Mouse (Mus musculus): ENCODE data around the gene Slc18a3. TPM values are rescaled to one million over a fixed set of nuclear protein-coding genes. Genes with fewer than 3 reads are reported as not detected.

The Slc18a3 gene
- polyA plus RNA-seq, 1 experiment from 2014 or later, result 0.14 TPM

GRCm38 (mm10) chr14:32443446-32443845 lies 21.2 kb downstream of the Slc18a3 start:
- 30% methylated on average over 8 of the region's 8 CpGs for WGBS
- no peak overlapping the region for H3K9ac ChIP-seq
- ATAC-seq (ENCODE audit: insufficient number of reproducible peaks, low FRiP score, low TSS enrichment, low read depth), result no peak
- H3K9me3 ChIP-seq, result no peaks in the 10 kb centered on the region
- H3K4me1 ChIP-seq, result no peaks in the 10 kb centered on the region
- no peak overlapping the region for H3K27ac ChIP-seq
- no peaks in the 10 kb centered on the region for H3K27me3 ChIP-seq
- H3K4me3 ChIP-seq, result no peak overlapping the region
- no peak overlapping the region for H3K4me2 ChIP-seq
- H3K36me3 ChIP-seq, result no peaks in the 10 kb centered on the region

GRCm38 (mm10) chr14:32439744-32440143 lies 24.9 kb downstream of the Slc18a3 start:
- ATAC-seq (ENCODE audit: insufficient number of reproducible peaks, low FRiP score, low TSS enrichment, low read depth), result no peak
- Histone ChIP-seq H3K27ac (no peak overlapping the region), H3K36me3 (no peaks in the 10 kb centered on the region), H3K9me3 (no peaks in the 10 kb centered on the region), H3K27me3 (no peaks in the 10 kb centered on the region), H3K4me3 (no peak overlapping the region), H3K4me1 (no peaks in the 10 kb centered on the region), H3K9ac (no peak overlapping the region), H3K4me2 (no peak overlapping the region)
- WGBS, result 13% methylated on average over 3 of the region's 3 CpGs

GRCm38 (mm10) chr14:32439316-32439715 lies 25.3 kb downstream of the Slc18a3 start:
- Histone ChIP-seq H3K4me1 (no peaks in the 10 kb centered on the region), H3K9me3 (no peaks in the 10 kb centered on the region), H3K4me2 (no peak overlapping the region), H3K4me3 (no peak overlapping the region), H3K9ac (no peak overlapping the region), H3K27ac (no peak overlapping the region), H3K27me3 (no peaks in the 10 kb centered on the region), H3K36me3 (no peaks in the 10 kb centered on the region)
- no peak for ATAC-seq (ENCODE audit: insufficient number of reproducible peaks, low FRiP score, low TSS enrichment, low read depth)
- 43% methylated on average over 5 of the region's 5 CpGs for WGBS

GRCm38 (mm10) chr14:32437352-32437793 lies 27.3 kb downstream of the Slc18a3 start:
- no peak overlapping the region for H3K4me3 ChIP-seq
- H3K4me1 ChIP-seq, result no peaks in the 10 kb centered on the region
- no peak overlapping the region for H3K27ac ChIP-seq
- H3K4me2 ChIP-seq, result no peak overlapping the region
- H3K36me3 ChIP-seq, result no peaks in the 10 kb centered on the region
- H3K27me3 ChIP-seq, result no peaks in the 10 kb centered on the region
- 32% methylated on average over 5 of the region's 5 CpGs for whole genome bisulfite sequencing
- H3K9ac ChIP-seq, result no peak overlapping the region
- no peaks in the 10 kb centered on the region for H3K9me3 ChIP-seq
- no peak for ATAC-seq (ENCODE audit: insufficient number of reproducible peaks, low FRiP score, low TSS enrichment, low read depth)

- no peaks in the 10 kb centered on the region for H3K9me3 ChIP-seq
- ATAC-seq (ENCODE audit: insufficient number of reproducible peaks, low FRiP score, low TSS enrichment, low read depth), result no peak
- no peak overlapping the region for H3K9ac ChIP-seq
- no peak overlapping the region for H3K4me2 ChIP-seq
- no peak overlapping the region for H3K27ac ChIP-seq
- 24% methylated on average over 8 of the region's 8 CpGs for whole genome bisulfite sequencing
- H3K4me3 ChIP-seq, result no peak overlapping the region
- H3K27me3 ChIP-seq, result no peaks in the 10 kb centered on the region
- no peaks in the 10 kb centered on the region for H3K4me1 ChIP-seq
- no peaks in the 10 kb centered on the region for H3K36me3 ChIP-seq
Observed at GRCm38 (mm10) chr14:32429030-32429602, 35.5 kb downstream of the Slc18a3 start.

- no peak for ATAC-seq (ENCODE audit: insufficient number of reproducible peaks, low FRiP score, low TSS enrichment, low read depth)
- WGBS, result 85% methylated on average over 7 of the region's 7 CpGs
Observed at GRCm38 (mm10) chr14:32423946-32424345, 40.7 kb downstream of the Slc18a3 start.

GRCm38 (mm10) chr14:32418747-32419146 lies 45.9 kb downstream of the Slc18a3 start:
- Histone ChIP-seq H3K9ac (no peak overlapping the region), H3K36me3 (no peaks in the 10 kb centered on the region), H3K9me3 (no peaks in the 10 kb centered on the region), H3K4me2 (no peak overlapping the region), H3K27ac (no peak overlapping the region), H3K27me3 (no peaks in the 10 kb centered on the region), H3K4me3 (no peak overlapping the region), H3K4me1 (no peaks in the 10 kb centered on the region)
- 84% methylated on average over 11 of the region's 11 CpGs for WGBS
- ATAC-seq (ENCODE audit: insufficient number of reproducible peaks, low FRiP score, low TSS enrichment, low read depth), result no peak

More at GRCm38 (mm10) chr14:32423946-32424345, 40.7 kb downstream of the Slc18a3 start:
- no peak overlapping the region for H3K4me2 ChIP-seq
- H3K4me3 ChIP-seq, result no peak overlapping the region
- no peak overlapping the region for H3K9ac ChIP-seq
- no peaks in the 10 kb centered on the region for H3K36me3 ChIP-seq
- H3K27me3 ChIP-seq, result no peaks in the 10 kb centered on the region
- no peak overlapping the region for H3K27ac ChIP-seq
- H3K4me1 ChIP-seq, result no peaks in the 10 kb centered on the region
- no peaks in the 10 kb centered on the region for H3K9me3 ChIP-seq

Other genes with a start within 250 kb of the Slc18a3 start
- gene Ogdhl, start 142.8 kb downstream of the Slc18a3 start, polyA plus RNA-seq (2015; fragmentation: Nextera tagmentation; extraction: Ambion mirVana), result 9.2 and 9.8 TPM in 2 replicates
- gene 1700024G13Rik, start 76.5 kb downstream of the Slc18a3 start, polyA plus RNA-seq (2015; fragmentation: Nextera tagmentation; extraction: Ambion mirVana), result not detected in 2 replicates
- not detected in 2 replicates for gene Chat, start 1.1 kb upstream of the Slc18a3 start, polyA plus RNA-seq (2015; fragmentation: Nextera tagmentation; extraction: Ambion mirVana)
- 19.0 and 20.1 TPM in 2 replicates for gene Ercc6, start 48.7 kb upstream of the Slc18a3 start, polyA plus RNA-seq (2015; fragmentation: Nextera tagmentation; extraction: Ambion mirVana)
- 0.06 and 0.16 TPM in 2 replicates for gene Prrxl1, start 134.6 kb upstream of the Slc18a3 start, polyA plus RNA-seq (2015; fragmentation: Nextera tagmentation; extraction: Ambion mirVana)
- 1.3 and 2.8 TPM in 2 replicates for gene 3425401B19Rik, start 220.4 kb upstream of the Slc18a3 start, polyA plus RNA-seq (2015; fragmentation: Nextera tagmentation; extraction: Ambion mirVana)

Data from limb, embryonic 15.5 days (tissue).